Mouse (Mus musculus): ENCODE measurements around the gene Rps6ka5. TPM values are rescaled to one million over a fixed set of nuclear protein-coding genes. Genes with fewer than 3 reads are reported as not detected.

The Rps6ka5 gene
- 9.6 TPM for polyA plus RNA-seq (2014; fragmentation: Illumina TruSeq; extraction: RNeasy Lipid Tissue Mini Kit (QIAGEN cat#74804); ENCODE audit: low read depth, low replicate concordance)

DNA sequence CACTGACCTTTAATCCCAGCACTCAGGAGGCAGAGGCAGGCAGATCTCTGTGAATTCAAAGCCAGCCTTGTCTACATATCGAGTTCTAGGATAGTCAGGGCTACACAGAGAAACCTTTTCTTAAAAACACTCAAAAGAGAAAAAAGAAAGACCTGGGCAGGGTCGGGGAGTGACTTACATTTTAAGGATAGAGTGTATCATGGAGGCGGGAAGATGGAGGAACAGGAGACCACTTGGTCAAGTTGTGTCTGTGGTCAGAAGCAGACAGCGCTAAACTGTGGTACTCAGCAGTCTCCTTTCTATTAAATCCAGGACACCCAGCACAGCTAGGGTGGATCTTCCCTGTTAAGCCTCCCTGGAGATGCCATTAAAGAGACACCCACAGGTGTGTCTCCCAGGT lies at the start of gene Rps6ka5:
Gene Rps6ka5 (minus strand): TSS at position 333 of the 400 bp plus-strand sequence.

DNA sequence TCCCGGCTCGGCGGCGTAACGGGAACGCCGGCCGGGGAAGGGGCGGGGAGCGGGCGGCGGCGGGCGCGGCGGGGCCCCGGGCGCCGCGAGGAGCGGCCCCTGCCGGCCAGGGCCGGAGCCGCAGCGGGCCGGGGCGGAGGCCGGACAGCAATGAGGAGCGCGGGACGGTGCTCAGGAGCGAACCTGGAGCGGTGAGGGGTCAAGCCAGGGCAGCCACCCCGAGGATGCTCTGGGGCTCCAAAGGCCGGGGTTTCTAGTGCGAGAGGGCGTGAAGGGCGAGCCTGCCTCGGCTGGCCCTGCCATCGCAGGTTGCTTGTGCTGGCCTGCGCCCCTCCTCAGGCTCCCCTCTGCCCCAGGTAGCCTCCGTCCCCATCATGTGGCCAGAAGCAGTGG lies 206.0 kb downstream of the Rps6ka5 start, which contains the start of gene Ttc7b:
Gene Ttc7b (minus strand): TSS at position 33 of the 393 bp plus-strand sequence.

Other genes with a start within 250 kb of the Rps6ka5 start
- 37.3 TPM for gene Ttc7b, start 206.2 kb downstream of the Rps6ka5 start, polyA plus RNA-seq (2014; fragmentation: Illumina TruSeq; extraction: RNeasy Lipid Tissue Mini Kit (QIAGEN cat#74804); ENCODE audit: low read depth, low replicate concordance)
- 11.7 TPM for gene Dglucy, start 52.1 kb upstream of the Rps6ka5 start, polyA plus RNA-seq (2014; fragmentation: Illumina TruSeq; extraction: RNeasy Lipid Tissue Mini Kit (QIAGEN cat#74804); ENCODE audit: low read depth, low replicate concordance)
- gene Gpr68, start 181.2 kb upstream of the Rps6ka5 start, polyA plus RNA-seq (2014; fragmentation: Illumina TruSeq; extraction: RNeasy Lipid Tissue Mini Kit (QIAGEN cat#74804); ENCODE audit: low read depth, low replicate concordance), result 0.23 TPM

All from adrenal gland, adult 10 weeks (tissue).